Mouse (Mus musculus) midbrain, embryonic 11.5 days (tissue): Measurements from ENCODE around the gene Gm16253. TPM values are rescaled to one million over a fixed set of nuclear protein-coding genes. Genes with fewer than 3 reads are reported as not detected.

Experiments used
- ATAC-seq: fragments of 200-750 bp; cut with Nextera tagmentation; 2 replicates; pipeline ENCODE4 v1.8.0; 2017; ENCODE audit warnings: moderate TSS enrichment, moderate library complexity; ENCODE audit not compliant: low FRiP score
- DNase-seq: peaks from one replicate; pipeline ENCODE4 v3.0.0; 2015; ENCODE audit warnings: low spot score; ENCODE audit errors: missing footprints
- H3K27ac ChIP-seq: fragments of 300-500 bp; sonication (generic); 2 replicates; pipeline ENCODE4 v1.5.1; 2014; ENCODE audit warnings: low read depth, low read length
- H3K27me3 ChIP-seq: fragments of 300-500 bp; sonication (generic); 2 replicates; pipeline ENCODE4 v1.6.1; 2014; ENCODE audit warnings: mild to moderate bottlenecking, low read length, moderate library complexity, mixed read lengths; ENCODE audit not compliant: control insufficient read depth, insufficient read depth
- H3K36me3 ChIP-seq: fragments of 300-500 bp; sonication (generic); 2 replicates; pipeline ENCODE4 v1.6.1; 2014; ENCODE audit warnings: mild to moderate bottlenecking, low read length, moderate library complexity, mixed read lengths; ENCODE audit not compliant: control insufficient read depth, insufficient read depth
- H3K4me1 ChIP-seq: fragments of 300-500 bp; sonication (generic); 2 replicates; pipeline ENCODE4 v1.6.1; 2014; ENCODE audit warnings: low read length; ENCODE audit not compliant: control insufficient read depth, insufficient read depth
- H3K4me2 ChIP-seq: fragments of 300-500 bp; sonication (generic); 2 replicates; pipeline ENCODE4 v1.6.1; 2014; ENCODE audit warnings: mild to moderate bottlenecking, moderate library complexity
- H3K4me3 ChIP-seq: fragments of 300-500 bp; sonication (generic); 2 replicates; pipeline ENCODE4 v1.5.1; 2014; ENCODE audit warnings: low read depth, low read length
- H3K9ac ChIP-seq: fragments of 300-500 bp; sonication (generic); 2 replicates; pipeline ENCODE4 v1.6.1; 2014; ENCODE audit warnings: low read length
- H3K9me3 ChIP-seq: fragments of 300-500 bp; sonication (generic); 2 replicates; pipeline ENCODE4 v1.6.1; 2016; ENCODE audit warnings: low read length; ENCODE audit not compliant: control insufficient read depth
- WGBS: fragments of 180-500 bp; shearing (Covaris S2); extraction: QIAGEN DNeasy Blood & Tissue Kit; methylation state at CpG from one replicate; pipeline ENCODE4 v1.1.7; 2014; 5-methylcytosine and 5-hydroxymethylcytosine counted together
- polyA plus RNA-seq: library from polyadenylated mRNA; unstranded; fragments of >200 nt; fragmentation: Nextera tagmentation; extraction: Ambion mirVana; gene quantifications from 2 replicates; pipeline ENCODE4 v1.2.1, GENCODE M21; 2014

Gm16253 gene
- polyA plus RNA-seq, 1 experiment from 2014 or later = 0.36 TPM

GRCm38 (mm10) chr3:96555041-96555596 lies 21.7 kb upstream of the Gm16253 start:
- H3K4me3 ChIP-seq = no peak overlapping the region
- H3K4me1 ChIP-seq = peaks cover 20% of the 10 kb centered on the region; the same call in 1 of the 2 replicates
- H3K9me3 ChIP-seq = no peaks in the 10 kb centered on the region
- no peaks in the 10 kb centered on the region for H3K27me3 ChIP-seq
- no peak for ATAC-seq
- no peak overlapping the region for H3K9ac ChIP-seq
- H3K4me2 ChIP-seq = no peak overlapping the region
- 62% methylated on average over 12 of the region's 12 CpGs for WGBS
- H3K36me3 ChIP-seq = 0 out of 2 replicates have a peak, but pooled peaks cover 4% of the 10 kb centered on the region
- no peak for DNase-seq
- H3K27ac ChIP-seq = no peak overlapping the region

GRCm38 (mm10) chr3:96555999-96556614 lies 20.7 kb upstream of the Gm16253 start:
- H3K9ac ChIP-seq = no peak overlapping the region
- no peak overlapping the region for H3K27ac ChIP-seq
- H3K27me3 ChIP-seq = no peaks in the 10 kb centered on the region
- H3K9me3 ChIP-seq = no peaks in the 10 kb centered on the region
- H3K36me3 ChIP-seq = 0 out of 2 replicates have a peak, but pooled peaks cover 7% of the 10 kb centered on the region
- ATAC-seq (no peak), DNase-seq (no peak)
- H3K4me2 ChIP-seq = no peak overlapping the region
- H3K4me3 ChIP-seq = no peak overlapping the region
- peaks cover 23% of the 10 kb centered on the region; the same call in 1 of the 2 replicates for H3K4me1 ChIP-seq
- 84% methylated on average over 15 of the region's 15 CpGs for WGBS

- ATAC-seq = peak; percentile 4; the same call in 1 of the 2 replicates
- no peaks in the 10 kb centered on the region for H3K9me3 ChIP-seq
- peak overlapping the region; percentile 83 for H3K4me2 ChIP-seq
- peak overlapping the region; percentile 53 for H3K4me3 ChIP-seq
- peak; percentile 94 for DNase-seq
- 14% methylated on average over 22 of the region's 22 CpGs for WGBS
- H3K27ac ChIP-seq = peak overlapping the region; percentile 65
- no peaks in the 10 kb centered on the region for H3K27me3 ChIP-seq
- 0 out of 2 replicates have a peak, but pooled peaks cover 7% of the 10 kb centered on the region for H3K36me3 ChIP-seq
- H3K4me1 ChIP-seq = peaks cover 23% of the 10 kb centered on the region; the same call in 1 of the 2 replicates
- peak overlapping the region; percentile 73 for H3K9ac ChIP-seq
Measured at GRCm38 (mm10) chr3:96556651-96557635, 19.8 kb upstream of the Gm16253 start.

GRCm38 (mm10) chr3:96557694-96558093 lies 19.1 kb upstream of the Gm16253 start, which contains the start of gene Txnip:
Txnip (plus strand) TSS chr3:96557957.
- Histone ChIP-seq H3K9me3 (no peaks in the 10 kb centered on the region), H3K9ac (peak within 1 kb of the TSS; percentile 81), H3K4me1 (peaks cover 23% of the 10 kb centered on the region; the same call in 1 of the 2 replicates), H3K36me3 (0 out of 2 replicates have a peak, but pooled peaks cover 7% of the 10 kb centered on the region), H3K27ac (peak within 1 kb of the TSS; percentile 65), H3K27me3 (no peaks in the 10 kb centered on the region), H3K4me2 (peak within 1 kb of the TSS; percentile 83), H3K4me3 (peak within 1 kb of the TSS; percentile 53)
- peak; percentile 100 for ATAC-seq
- DNase-seq = peak; percentile 99
- under 1% methylated on average over 26 of the region's 26 CpGs for WGBS

GRCm38 (mm10) chr3:96558159-96558558 lies 18.6 kb upstream of the Gm16253 start:
- H3K4me2 ChIP-seq = peak overlapping the region; percentile 83
- peak; percentile 27; the same call in 1 of the 2 replicates for ATAC-seq
- H3K4me1 ChIP-seq = peaks cover 23% of the 10 kb centered on the region; the same call in 1 of the 2 replicates
- no peak for DNase-seq
- 0 out of 2 replicates have a peak, but pooled peaks cover 7% of the 10 kb centered on the region for H3K36me3 ChIP-seq
- 1% methylated on average over 17 of the region's 17 CpGs for WGBS
- H3K27me3 ChIP-seq = no peaks in the 10 kb centered on the region
- H3K27ac ChIP-seq = no peak overlapping the region
- peak overlapping the region; percentile 81 for H3K9ac ChIP-seq
- no peaks in the 10 kb centered on the region for H3K9me3 ChIP-seq
- H3K4me3 ChIP-seq = peak overlapping the region; percentile 53

- DNase-seq (no peak), ATAC-seq (no peak)
- WGBS = 54% methylated on average over 10 of the region's 10 CpGs
- H3K36me3 ChIP-seq = 0 out of 2 replicates have a peak, but pooled peaks cover 7% of the 10 kb centered on the region
- no peaks in the 10 kb centered on the region for H3K9me3 ChIP-seq
- peaks cover 23% of the 10 kb centered on the region; the same call in 1 of the 2 replicates for H3K4me1 ChIP-seq
- peak overlapping the region; percentile 81 for H3K9ac ChIP-seq
- H3K4me2 ChIP-seq = peak overlapping the region; percentile 83
- no peak overlapping the region; the same call in 1 of the 2 replicates for H3K27ac ChIP-seq
- peak overlapping the region; percentile 53 for H3K4me3 ChIP-seq
- no peaks in the 10 kb centered on the region for H3K27me3 ChIP-seq
Measured at GRCm38 (mm10) chr3:96558668-96559196, 18.1 kb upstream of the Gm16253 start.

- 0 out of 2 replicates have a peak, but pooled peaks cover 7% of the 10 kb centered on the region for H3K36me3 ChIP-seq
- 90% methylated on average over 12 of the region's 12 CpGs for WGBS
- H3K9ac ChIP-seq = no peak overlapping the region; the same call in 1 of the 2 replicates
- H3K27ac ChIP-seq = no peak overlapping the region
- peak overlapping the region; percentile 83 for H3K4me2 ChIP-seq
- H3K27me3 ChIP-seq = no peaks in the 10 kb centered on the region
- DNase-seq (no peak), ATAC-seq (no peak)
- H3K4me1 ChIP-seq = peaks cover 23% of the 10 kb centered on the region; the same call in 1 of the 2 replicates
- peak overlapping the region; percentile 53 for H3K4me3 ChIP-seq
- no peaks in the 10 kb centered on the region for H3K9me3 ChIP-seq
Measured at GRCm38 (mm10) chr3:96559398-96559910, 17.3 kb upstream of the Gm16253 start.
